Mouse (Mus musculus): Measurements from ENCODE around the gene Gm5475.

- TF ChIP-seq CTCF (conservative IDR thresholded peaks at IDR 0.05; ENCODE audit: low read length) (no peak), POU5F1 (IDR thresholded peaks at IDR 0.05; ENCODE audit: borderline replicate concordance, low read length) (no peak), NANOG (IDR thresholded peaks at IDR 0.05; ENCODE audit: borderline replicate concordance, low read length) (no peak)
Measured at GRCm38 (mm10) chr15:100385705-100386104, 36.2 kb upstream of the Gm5475 start.

Measured in E14TG2a.4 (cell line).